Mouse (Mus musculus): Measurements from ENCODE around the gene Kalrn. TPM values are rescaled to one million over a fixed set of nuclear protein-coding genes. Genes with fewer than 3 reads are reported as not detected.

Kalrn gene
- polyA plus RNA-seq, 1 experiment from 2014 or later, result 14.0 TPM

DNA sequence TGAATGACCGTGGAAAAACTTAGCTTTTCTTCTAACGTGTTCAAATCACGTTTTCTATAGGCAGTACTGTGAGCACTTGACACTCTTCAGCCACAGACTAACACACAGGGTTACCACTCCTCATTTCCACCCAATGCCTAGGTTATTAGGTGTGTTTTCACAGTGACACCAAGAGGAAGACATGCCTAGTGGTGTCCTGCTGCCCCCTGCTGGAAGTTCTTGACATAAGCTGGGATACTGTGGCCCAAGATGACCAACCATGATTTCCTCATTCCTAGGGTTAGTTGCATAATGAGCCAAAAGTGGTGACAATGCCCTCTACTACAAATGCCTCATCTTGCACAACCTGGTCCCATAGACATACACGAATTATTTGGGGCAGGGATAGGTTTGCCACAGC is 622.5 kb downstream of the Kalrn start:
- Histone ChIP-seq H3K27me3 (no peaks in the 10 kb centered on the region), H3K4me2 (replicated peaks) (no peak overlapping the region), H3K9me3 (no peaks in the 10 kb centered on the region), H3K4me3 (no peak overlapping the region), H3K4me1 (peaks cover 9% of the 10 kb centered on the region), H3K36me3 (peaks cover 78% of the 10 kb centered on the region), H3K27ac (no peak overlapping the region), H3K9ac (no peak overlapping the region)
- peak; percentile 68; the same call in 1 of the 2 replicates for ATAC-seq (ENCODE audit: low FRiP score, low read depth)
- WGBS, result 29% methylated on average over 4 of the region's 4 CpGs

GRCm38 (mm10) chr16:33950386-33950785 is 622.9 kb downstream of the Kalrn start:
- Histone ChIP-seq H3K27me3 (no peaks in the 10 kb centered on the region), H3K27ac (no peak overlapping the region), H3K4me3 (no peak overlapping the region), H3K9ac (no peak overlapping the region), H3K4me1 (peaks cover 14% of the 10 kb centered on the region), H3K4me2 (replicated peaks) (no peak overlapping the region), H3K9me3 (no peaks in the 10 kb centered on the region), H3K36me3 (peaks cover 74% of the 10 kb centered on the region)
- no peak for ATAC-seq (ENCODE audit: low FRiP score, low read depth)
- 84% methylated on average over 6 of the region's 6 CpGs for WGBS

- no peak for ATAC-seq (ENCODE audit: low FRiP score, low read depth)
- Histone ChIP-seq H3K4me3 (no peak overlapping the region), H3K27ac (no peak overlapping the region), H3K36me3 (peaks cover 54% of the 10 kb centered on the region), H3K9me3 (no peaks in the 10 kb centered on the region), H3K9ac (no peak overlapping the region), H3K4me2 (replicated peaks) (no peak overlapping the region), H3K27me3 (no peaks in the 10 kb centered on the region), H3K4me1 (peaks cover 26% of the 10 kb centered on the region)
- 83% methylated on average over 17 of the region's 17 CpGs for WGBS
Observed at GRCm38 (mm10) chr16:33947664-33948571, 625.4 kb downstream of the Kalrn start.

DNA sequence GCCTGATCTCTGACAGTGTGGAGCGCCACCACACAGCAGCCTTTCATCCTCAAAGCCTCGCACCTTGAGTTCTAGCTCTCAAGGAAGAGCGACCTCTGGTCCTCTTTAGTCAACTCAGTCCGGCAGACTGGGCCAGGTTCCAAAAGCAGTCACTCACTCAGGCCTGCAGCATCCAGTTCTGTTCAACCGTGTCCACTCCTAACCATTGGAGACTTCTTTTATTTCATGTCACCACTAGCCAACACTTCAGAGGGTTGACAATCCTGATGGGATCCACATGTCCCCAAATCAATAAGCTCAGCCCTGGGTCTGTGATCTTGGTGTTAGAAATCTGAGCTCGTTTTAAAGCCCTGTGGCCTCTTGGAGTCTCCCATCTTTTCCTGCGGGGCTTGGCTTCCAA is 627.3 kb downstream of the Kalrn start:
- Histone ChIP-seq H3K27ac (no peak overlapping the region), H3K4me2 (replicated peaks) (no peak overlapping the region), H3K9ac (no peak overlapping the region; the same call in 1 of the 2 replicates), H3K9me3 (no peaks in the 10 kb centered on the region), H3K27me3 (no peaks in the 10 kb centered on the region), H3K36me3 (peaks cover 57% of the 10 kb centered on the region), H3K4me3 (no peak overlapping the region), H3K4me1 (peaks cover 45% of the 10 kb centered on the region)
- 46% methylated on average over 7 of the region's 7 CpGs for WGBS
- no peak for ATAC-seq (ENCODE audit: low FRiP score, low read depth)

DNA sequence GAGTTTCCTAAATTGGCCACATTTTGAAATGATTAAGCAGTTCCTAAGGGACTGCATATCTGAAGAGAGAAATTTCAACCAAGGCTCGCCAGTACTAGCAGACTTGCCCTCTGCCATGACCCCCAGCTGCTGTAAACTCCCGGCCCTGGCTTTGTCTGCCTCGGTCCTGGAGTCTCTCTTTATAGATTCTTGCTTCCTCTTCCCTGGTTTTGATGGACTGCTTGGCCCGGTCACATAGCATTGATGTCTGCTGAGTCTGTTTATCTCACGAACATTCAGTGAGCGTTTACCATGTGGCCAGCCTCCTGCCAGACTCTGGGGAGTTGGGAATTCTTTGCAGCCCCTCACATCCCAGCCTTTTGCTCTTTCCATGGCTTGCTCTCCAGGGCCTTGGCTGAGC is 628.6 kb downstream of the Kalrn start:
- WGBS, result 20% methylated on average over 6 of the region's 6 CpGs
- Histone ChIP-seq H3K4me1 (peaks cover 56% of the 10 kb centered on the region), H3K27ac (0 out of 2 replicates have a peak overlapping the region, but pooled peaks have one; percentile 3), H3K36me3 (peaks cover 59% of the 10 kb centered on the region), H3K4me3 (no peak overlapping the region), H3K9me3 (no peaks in the 10 kb centered on the region), H3K27me3 (no peaks in the 10 kb centered on the region), H3K4me2 (replicated peaks) (no peak overlapping the region), H3K9ac (no peak overlapping the region)
- ATAC-seq (ENCODE audit: low FRiP score, low read depth), result no peak

DNA sequence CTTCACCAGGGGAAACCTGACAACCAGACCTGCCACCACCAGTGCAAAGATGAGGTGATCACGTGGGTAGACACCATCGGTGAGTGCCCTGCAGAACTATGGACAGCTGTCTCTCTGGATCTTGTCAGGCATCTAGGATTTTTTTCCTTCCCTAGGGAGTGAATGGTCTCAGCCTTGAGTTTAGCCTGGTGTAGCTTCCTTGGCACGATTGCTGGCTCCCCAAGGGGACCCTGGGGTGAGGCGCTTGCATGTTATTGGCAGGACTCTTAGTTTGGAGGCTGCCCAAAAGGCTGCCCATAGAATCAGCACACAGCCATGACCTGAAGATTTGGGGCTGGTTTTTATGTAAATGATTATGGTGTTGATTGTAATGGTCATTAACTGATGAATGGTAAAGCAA is 629.2 kb downstream of the Kalrn start:
- Histone ChIP-seq H3K9me3 (no peaks in the 10 kb centered on the region), H3K4me3 (no peak overlapping the region), H3K27me3 (no peaks in the 10 kb centered on the region), H3K9ac (no peak overlapping the region), H3K4me1 (peaks cover 63% of the 10 kb centered on the region), H3K36me3 (peaks cover 53% of the 10 kb centered on the region), H3K4me2 (replicated peaks) (no peak overlapping the region), H3K27ac (no peak overlapping the region)
- WGBS, result 89% methylated on average over 4 of the region's 4 CpGs
- ATAC-seq (ENCODE audit: low FRiP score, low read depth), result no peak

- H3K36me3 ChIP-seq, result peaks cover 45% of the 10 kb centered on the region
- WGBS, result 97% methylated on average over 6 of the region's 6 CpGs
- no peak overlapping the region for H3K27ac ChIP-seq
Observed at GRCm38 (mm10) chr16:33943388-33943787, 629.9 kb downstream of the Kalrn start.

GRCm38 (mm10) chr16:33942341-33942740 is 631.0 kb downstream of the Kalrn start:
- 50% methylated on average over 11 of the region's 11 CpGs for WGBS
- no peaks in the 10 kb centered on the region for H3K9me3 ChIP-seq
- ATAC-seq (ENCODE audit: low FRiP score, low read depth), result no peak
- H3K36me3 ChIP-seq, result peaks cover 35% of the 10 kb centered on the region
- no peaks in the 10 kb centered on the region for H3K27me3 ChIP-seq
- peaks cover 80% of the 10 kb centered on the region for H3K4me1 ChIP-seq
- H3K4me2 ChIP-seq (replicated peaks), result peak overlapping the region; percentile 17; the same call in 1 of the 2 replicates
- peak overlapping the region; percentile 39; the same call in 1 of the 2 replicates for H3K9ac ChIP-seq
- H3K4me3 ChIP-seq, result no peak overlapping the region
- H3K27ac ChIP-seq, result no peak overlapping the region

More at GRCm38 (mm10) chr16:33943388-33943787, 629.9 kb downstream of the Kalrn start:
- Histone ChIP-seq H3K4me2 (replicated peaks) (no peak overlapping the region), H3K4me1 (peaks cover 70% of the 10 kb centered on the region), H3K27me3 (no peaks in the 10 kb centered on the region), H3K9ac (no peak overlapping the region), H3K9me3 (no peaks in the 10 kb centered on the region), H3K4me3 (no peak overlapping the region)
- ATAC-seq (ENCODE audit: low FRiP score, low read depth), result no peak

DNA sequence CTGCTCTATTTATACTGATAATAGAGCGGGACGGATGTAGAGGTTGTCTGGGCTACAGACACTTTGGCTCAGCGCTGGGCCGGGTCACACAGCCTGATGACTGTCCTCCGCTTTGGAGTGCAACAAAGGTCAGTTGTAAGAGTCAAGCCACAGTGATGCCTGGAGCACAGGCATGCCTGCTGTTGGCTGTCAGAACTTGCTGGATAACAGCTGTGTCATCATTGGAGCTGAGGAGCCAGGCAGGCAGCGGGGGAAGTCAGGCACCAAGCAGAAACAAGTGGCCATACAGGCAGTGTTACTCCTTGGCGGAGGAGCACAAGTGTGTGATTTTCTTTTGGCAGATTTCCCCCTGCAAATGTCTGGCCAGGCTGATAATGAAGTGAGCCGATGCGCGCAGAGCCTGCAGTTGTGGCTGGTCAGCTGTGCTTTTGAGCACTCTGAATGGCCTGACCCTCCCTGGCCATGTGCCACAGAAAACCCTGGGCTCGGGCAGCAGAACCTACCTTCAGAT is 632.0 kb downstream of the Kalrn start:
- no peaks in the 10 kb centered on the region for H3K27me3 ChIP-seq
- no peaks in the 10 kb centered on the region for H3K9me3 ChIP-seq
- no peak overlapping the region for H3K9ac ChIP-seq
- peaks cover 83% of the 10 kb centered on the region for H3K4me1 ChIP-seq
- H3K36me3 ChIP-seq, result peaks cover 25% of the 10 kb centered on the region
- no peak overlapping the region for H3K4me2 ChIP-seq (replicated peaks)
- WGBS, result 67% methylated on average over 11 of the region's 11 CpGs
- peak overlapping the region; percentile 48; the same call in 1 of the 2 replicates for H3K27ac ChIP-seq
- H3K4me3 ChIP-seq, result no peak overlapping the region
- no peak for ATAC-seq (ENCODE audit: low FRiP score, low read depth)

- H3K9ac ChIP-seq, result no peak overlapping the region
- peaks cover 79% of the 10 kb centered on the region for H3K4me1 ChIP-seq
- H3K4me2 ChIP-seq (replicated peaks), result no peak overlapping the region
- no peaks in the 10 kb centered on the region for H3K27me3 ChIP-seq
- H3K36me3 ChIP-seq, result peaks cover 19% of the 10 kb centered on the region
- H3K27ac ChIP-seq, result no peak overlapping the region; the same call in 1 of the 2 replicates
- no peak for ATAC-seq (ENCODE audit: low FRiP score, low read depth)
- no peaks in the 10 kb centered on the region for H3K9me3 ChIP-seq
- H3K4me3 ChIP-seq, result no peak overlapping the region
- 76% methylated on average over 5 of the region's 5 CpGs for whole genome bisulfite sequencing
Observed at GRCm38 (mm10) chr16:33940095-33940494, 633.2 kb downstream of the Kalrn start.

GRCm38 (mm10) chr16:33939636-33940035 is 633.7 kb downstream of the Kalrn start:
- no peak overlapping the region for H3K9ac ChIP-seq
- H3K36me3 ChIP-seq, result peaks cover 14% of the 10 kb centered on the region
- H3K4me3 ChIP-seq, result no peak overlapping the region
- H3K9me3 ChIP-seq, result no peaks in the 10 kb centered on the region
- H3K4me2 ChIP-seq (replicated peaks), result no peak overlapping the region
- no peak overlapping the region; the same call in 1 of the 2 replicates for H3K27ac ChIP-seq
- ATAC-seq (ENCODE audit: low FRiP score, low read depth), result no peak
- WGBS, result 23% methylated on average over 9 of the region's 9 CpGs
- H3K4me1 ChIP-seq, result peaks cover 79% of the 10 kb centered on the region
- no peaks in the 10 kb centered on the region for H3K27me3 ChIP-seq

GRCm38 (mm10) chr16:33939133-33939531 is 634.2 kb downstream of the Kalrn start:
- no peak overlapping the region for H3K4me2 ChIP-seq (replicated peaks)
- H3K36me3 ChIP-seq, result peaks cover 14% of the 10 kb centered on the region
- no peak for ATAC-seq (ENCODE audit: low FRiP score, low read depth)
- no peak overlapping the region for H3K27ac ChIP-seq
- H3K9ac ChIP-seq, result no peak overlapping the region
- no peak overlapping the region for H3K4me3 ChIP-seq
- peaks cover 80% of the 10 kb centered on the region for H3K4me1 ChIP-seq
- H3K27me3 ChIP-seq, result no peaks in the 10 kb centered on the region
- 66% methylated on average over 2 of the region's 2 CpGs for WGBS
- no peaks in the 10 kb centered on the region for H3K9me3 ChIP-seq
